Mouse (Mus musculus) cortical plate, adult 2 months (tissue): ENCODE data around the gene Stn1.

Experiments used
- CTCF ChIP-seq: fragments of 200-500 bp; IDR thresholded peaks from 2 replicates; pipeline ENCODE4 v1.5.1; 2011; ENCODE audit warnings: mild to moderate bottlenecking, control low read depth, low read length; ENCODE audit not compliant: insufficient read depth; ENCODE audit errors: extremely low read depth
- POLR2A ChIP-seq: fragments of 200-500 bp; IDR thresholded peaks from 2 replicates; pipeline ENCODE4 v1.6.1; 2011; ENCODE audit warnings: mild to moderate bottlenecking, low read length, control low read depth; ENCODE audit not compliant: insufficient read depth; ENCODE audit errors: extremely low read depth

DNA sequence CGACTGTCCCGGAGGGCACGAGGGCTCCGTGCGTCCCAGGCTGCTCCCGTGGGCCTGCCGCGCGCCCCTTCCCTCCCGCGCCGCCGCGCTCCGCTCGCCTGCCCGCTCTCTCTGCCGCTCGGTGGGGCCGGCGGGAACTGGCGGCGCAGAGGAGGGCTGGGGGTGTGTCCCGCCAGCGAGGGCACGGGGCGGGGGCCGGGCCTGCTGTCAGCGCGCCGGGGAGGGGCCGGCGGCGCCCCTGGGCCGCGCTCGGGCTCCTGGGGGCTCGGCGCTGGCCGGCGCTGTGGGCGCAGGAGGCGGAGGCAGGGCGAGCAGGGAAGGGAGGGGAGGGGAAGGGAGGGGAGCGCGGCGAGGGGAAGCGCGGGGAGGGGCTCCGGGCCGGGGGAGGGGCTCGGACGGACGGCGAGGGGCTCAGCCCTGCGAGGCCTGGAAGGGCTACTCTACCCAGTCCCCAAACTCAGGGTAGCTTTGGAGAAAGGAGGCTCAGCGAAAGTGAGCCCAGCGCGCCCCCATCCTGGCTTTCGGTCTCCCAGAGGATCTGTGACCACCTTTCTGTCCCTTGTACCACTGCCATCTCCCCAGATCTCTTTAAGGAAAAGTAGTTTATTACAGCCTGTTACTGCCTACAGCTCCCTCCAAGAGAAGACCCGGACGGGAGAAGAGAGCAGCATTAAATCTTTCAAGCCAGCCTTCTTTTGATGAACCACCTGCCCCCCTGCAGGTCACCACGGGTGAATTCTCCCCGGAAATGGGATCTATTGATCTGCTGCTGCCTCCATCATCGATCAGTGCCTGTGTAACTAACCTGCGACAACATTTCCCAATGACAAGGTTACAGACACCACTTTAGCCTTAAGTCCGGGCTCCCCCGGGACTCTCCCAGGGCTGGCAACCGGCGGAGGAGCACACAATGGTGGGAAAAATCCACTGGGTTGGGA is 72.7 kb downstream of the Stn1 start, which contains the start of gene Sh3pxd2a:
- TF ChIP-seq CTCF (no peak), POLR2A (no peak)
